Mouse (Mus musculus) erythroblast, adult 5-6 weeks (primary cell): ENCODE measurements around the gene Ppm1l. TPM values are rescaled to one million over a fixed set of nuclear protein-coding genes. Genes with fewer than 3 reads are reported as not detected.
A peak's percentile ranks its signal among the peaks of the same experiment; 100 is the strongest.

Experiments
- ATAC-seq: replicated peaks from 2 replicates; pipeline ENCODE4 v1.8.0; 2016; ENCODE audit warnings: moderate number of reproducible peaks, mild to moderate bottlenecking, moderate TSS enrichment, inconsistent platforms; ENCODE audit not compliant: poor library complexity, low FRiP score, severe bottlenecking
- total RNA-seq, 2 experiments: library from RNA; stranded (forward) in 1 of 2; stranded (reverse) in 1 of 2; fragments of 150-400 nt in 1 of 2; fragments of 200-764, 138-1000 nt in 1 of 2; gene quantifications; 2 replicates each; pipeline versions ENCODE4 v1.2.3 to v1.2.4; 2015 to 2017; ENCODE audit warnings: low replicate concordance in 2 of 2

The Ppm1l gene
- 4.8 and 11.5 TPM in 2 replicates for total RNA-seq (2015; ENCODE audit: low replicate concordance)
- total RNA-seq (2017; ENCODE audit: low replicate concordance), result 12.9 and 17.1 TPM in 2 replicates

DNA sequence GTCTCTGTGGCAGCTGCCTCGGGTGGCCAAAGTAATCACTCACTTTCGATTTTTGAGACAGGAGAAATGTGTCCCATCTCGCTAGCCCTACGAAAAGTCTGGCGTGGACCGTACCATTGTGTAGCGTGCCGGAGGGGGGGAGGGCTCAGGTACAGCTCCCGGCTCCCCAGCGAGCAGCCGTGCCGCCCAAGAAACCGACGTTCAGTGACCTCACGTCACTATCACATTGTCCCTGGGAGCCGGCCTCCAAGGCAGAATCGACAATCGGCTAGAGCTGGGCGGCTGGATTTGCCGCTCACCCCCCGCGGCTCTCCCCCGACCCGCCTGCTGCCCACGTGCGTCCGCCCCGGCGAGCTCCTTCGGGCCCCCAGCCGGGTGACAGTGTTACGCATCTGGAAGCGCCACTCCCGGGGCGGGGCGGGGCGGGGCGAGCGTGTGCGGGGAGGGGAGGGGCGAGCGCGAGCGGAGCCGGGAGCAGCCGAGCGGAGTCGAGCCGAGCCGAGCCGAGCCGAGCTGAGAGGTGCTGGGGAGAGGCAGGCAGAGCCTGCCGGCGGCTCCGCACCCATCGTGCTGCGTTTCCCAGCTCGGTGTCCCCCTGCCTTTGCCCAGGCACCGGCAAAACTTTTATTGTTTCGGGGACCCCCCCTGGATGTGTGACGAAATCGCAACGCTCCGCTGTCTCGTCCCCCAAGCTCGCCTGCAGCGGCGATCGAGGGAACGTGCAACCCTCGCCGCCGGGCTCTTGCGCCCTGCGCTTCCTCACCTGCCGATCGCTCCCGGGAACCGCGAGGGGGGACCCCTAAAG is at the start of gene Ppm1l:
Gene Ppm1l (plus strand): TSS at position 471 of the 805 bp plus-strand sequence.
- peak; percentile 74 for ATAC-seq

DNA sequence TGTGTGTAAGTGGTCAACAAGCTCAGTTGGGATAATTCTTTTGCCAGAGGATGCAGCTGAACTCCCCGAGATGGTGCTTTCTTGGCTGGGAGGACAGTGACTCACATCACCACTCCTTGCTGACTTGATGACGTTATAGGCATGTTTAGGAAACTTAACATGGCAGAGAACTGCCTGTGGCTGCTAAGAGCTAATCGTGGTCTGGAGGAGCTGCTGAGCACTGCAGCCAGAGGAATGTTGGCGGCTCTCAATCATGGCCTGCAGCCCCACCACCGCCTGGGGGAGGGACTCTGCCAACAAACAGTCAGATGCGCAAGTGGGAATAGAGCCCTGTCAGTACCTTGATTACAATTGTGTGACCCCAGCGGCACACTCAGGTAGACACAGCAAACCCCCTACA is 44.8 kb upstream of the Ppm1l start:
- no peak for ATAC-seq

DNA sequence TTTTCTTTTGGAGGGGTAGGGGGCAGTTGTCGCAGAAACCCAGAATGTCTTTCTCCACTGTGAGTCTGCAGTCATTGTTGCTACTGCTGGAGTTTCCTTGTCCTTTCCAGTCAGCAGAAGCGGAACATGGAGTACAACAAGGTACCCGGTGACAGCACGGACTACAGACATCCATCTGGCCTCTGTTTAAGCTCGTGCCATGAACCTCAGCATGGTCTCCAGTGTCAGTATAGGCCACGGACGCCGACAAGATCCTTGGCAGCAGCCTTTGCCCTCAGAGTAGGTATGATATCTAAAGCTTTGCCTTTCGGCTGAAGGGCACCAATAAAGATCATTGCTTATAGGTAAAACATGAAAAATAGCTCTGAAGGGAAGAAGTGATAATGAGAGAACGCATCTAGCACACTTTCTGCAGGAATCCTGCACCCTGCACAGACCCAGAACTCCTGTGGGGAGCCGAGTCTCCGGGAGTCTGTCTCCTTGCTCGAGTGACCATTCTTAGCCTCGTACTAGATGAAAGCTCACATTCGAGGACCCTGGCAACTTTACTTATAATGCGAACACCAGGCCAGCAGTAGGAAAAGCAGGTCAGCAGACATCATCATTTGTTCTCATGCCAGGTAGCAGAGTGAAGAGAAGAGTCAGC is 42.5 kb upstream of the Ppm1l start:
- ATAC-seq, result no peak

DNA sequence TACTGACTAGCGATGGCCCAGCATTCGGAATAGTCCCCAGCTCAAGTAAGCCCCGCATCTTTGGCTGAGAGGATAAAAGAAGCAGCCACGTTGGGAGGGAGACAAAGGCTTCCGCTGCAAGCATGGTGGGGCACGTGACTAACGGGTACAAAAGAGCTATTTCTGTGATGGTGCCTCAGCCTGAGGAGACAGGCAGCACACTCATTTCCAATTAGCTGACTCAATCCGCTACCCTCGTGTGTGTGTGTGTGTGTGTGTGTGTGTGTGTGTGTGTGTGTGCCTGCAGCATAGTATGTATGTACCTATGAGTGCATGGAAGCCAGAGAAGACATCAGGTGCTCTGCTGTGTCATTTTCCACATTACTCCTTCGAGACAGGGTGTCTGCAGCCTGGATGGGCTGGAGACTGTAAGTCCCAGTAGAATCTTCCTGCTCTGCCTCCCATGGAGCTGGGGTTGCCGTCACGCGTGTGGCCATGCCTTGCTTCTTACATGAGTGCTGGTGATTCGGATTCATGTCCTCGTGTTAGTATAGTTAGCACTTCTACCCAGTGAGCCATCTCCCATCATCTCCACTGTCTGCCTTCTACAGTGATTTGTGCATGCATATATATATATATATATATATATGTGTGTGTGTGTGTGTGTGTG is 41.9 kb upstream of the Ppm1l start:
- ATAC-seq, result no peak

DNA sequence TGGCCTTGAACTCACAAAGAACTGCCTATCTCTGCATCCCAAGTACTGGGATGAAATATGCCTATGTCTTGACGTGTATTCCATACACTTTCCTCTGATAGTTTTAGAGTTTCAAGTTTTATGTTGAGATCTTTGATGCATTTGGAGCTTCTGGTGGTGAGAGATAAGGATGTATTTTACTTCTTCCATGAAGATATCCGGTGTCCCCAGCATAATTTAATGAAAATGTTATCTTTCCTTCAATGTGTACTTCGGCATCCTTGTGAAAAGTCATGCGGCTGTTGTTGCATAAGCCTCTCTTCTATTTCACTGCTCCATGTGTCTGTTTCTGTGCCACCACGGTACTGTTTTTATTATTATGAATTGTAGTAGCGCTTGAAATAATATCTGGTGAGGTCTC is 38.0 kb upstream of the Ppm1l start:
- ATAC-seq, result no peak

DNA sequence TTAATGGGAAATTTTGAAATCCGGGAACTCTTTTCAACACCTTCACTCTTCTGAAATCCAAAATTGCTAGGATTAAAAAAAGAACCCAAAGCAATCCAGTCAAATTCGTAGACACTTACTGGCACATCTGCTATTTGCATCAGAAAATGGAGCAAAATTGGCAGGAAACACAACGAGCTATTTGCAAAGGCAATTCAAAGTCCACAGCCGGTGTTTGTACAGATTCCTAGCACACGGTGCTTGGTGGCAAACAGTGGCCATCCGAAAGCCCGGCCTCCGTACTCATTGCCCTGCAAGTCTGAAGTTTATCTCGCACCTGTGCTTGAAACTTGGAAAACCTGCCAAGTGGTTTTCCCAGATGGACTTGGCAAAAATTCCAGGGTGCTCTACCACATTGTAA is 34.3 kb upstream of the Ppm1l start:
- ATAC-seq, result no peak

DNA sequence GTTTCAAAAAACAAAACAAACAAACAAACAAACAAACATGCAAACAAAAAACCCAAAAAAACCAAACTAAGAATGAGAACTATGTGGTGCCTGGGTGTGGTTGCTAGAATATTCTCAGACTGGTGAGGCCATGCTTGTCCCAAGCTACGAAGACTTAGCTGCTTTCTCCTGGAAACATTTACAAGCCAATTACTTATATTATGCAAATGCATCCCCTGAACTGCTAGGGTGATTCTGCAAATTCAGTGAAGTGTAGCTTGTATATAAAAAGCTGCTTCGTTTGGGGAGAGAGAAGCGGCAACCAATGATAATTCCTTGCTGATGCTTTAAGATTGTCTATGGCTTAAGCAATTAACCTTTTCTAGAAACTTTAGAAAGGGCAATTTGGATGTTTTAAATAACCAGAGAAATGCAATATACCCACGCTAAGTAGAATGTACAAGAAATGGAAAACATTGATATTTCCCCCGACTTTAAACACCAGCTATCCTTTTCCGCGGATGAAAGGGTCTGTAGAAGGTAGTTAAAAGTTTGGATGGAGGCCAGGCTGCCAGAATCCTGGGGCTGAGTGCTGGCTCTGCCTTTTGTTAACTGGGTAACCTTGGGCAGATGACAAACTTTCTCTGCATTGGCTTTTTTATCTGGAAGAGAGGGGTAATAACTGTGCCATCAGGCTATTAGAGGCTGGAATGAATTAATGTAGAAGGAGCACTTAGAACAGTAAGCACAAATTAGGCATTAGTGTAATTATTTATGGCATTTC is 33.4 kb upstream of the Ppm1l start:
- ATAC-seq, result no peak

DNA sequence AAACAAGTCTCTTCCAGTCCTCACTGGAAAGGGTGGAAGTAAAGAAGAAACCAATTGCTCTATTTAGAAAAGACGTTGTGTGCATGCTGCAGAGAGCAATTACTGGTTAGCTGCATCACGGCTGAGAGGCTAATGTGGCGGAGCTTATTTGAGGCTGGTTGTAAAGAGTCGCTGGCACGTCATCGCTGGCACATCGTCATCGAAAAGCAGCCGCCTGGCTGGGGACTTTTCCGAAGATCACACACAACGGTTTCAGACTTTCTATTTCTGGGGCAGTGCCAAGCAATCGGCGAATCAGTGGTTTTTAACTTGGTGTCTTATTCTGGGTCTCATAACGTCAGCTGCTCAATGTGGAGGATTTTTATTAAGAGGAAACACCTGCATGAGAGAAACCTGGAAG is 26.8 kb upstream of the Ppm1l start:
- ATAC-seq, result no peak

DNA sequence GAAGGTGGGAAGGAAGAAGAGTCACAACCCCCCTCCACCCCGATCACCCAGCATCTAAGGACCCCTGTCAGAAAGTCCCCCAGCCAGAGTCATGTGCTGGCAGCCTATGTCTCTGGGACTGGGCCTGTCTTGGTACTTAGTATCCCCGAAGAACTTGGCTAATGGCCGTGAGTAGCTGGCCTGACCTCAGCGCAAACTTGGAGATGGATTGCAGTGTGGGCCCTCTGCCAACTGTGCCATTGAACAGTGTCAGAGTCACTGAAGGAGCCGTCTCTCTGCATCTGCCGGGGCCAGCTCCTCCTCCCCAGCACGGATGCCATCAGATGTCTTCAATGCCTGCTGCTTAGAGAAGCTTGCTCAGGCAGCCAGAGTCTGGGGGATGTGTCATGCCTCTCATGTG is 26.4 kb upstream of the Ppm1l start:
- no peak for ATAC-seq

DNA sequence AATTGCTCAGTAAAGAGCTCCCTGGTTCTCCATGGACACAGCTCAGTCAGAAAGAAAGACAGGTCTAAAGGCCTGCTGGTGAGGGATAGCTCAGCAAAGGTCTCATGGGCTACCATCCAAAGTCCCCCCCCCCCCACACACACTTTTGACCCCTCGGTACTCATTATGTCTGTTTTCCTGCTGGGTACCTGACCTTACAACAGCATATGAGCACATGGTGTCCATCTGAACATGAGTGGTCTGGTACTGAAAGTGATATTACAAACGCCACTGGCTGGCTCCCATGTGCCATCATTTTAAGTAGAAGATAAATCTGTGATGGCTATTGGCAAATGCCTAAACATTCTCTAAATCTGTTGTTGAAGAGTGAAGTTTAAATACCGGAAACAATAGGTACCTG is 25.8 kb upstream of the Ppm1l start:
- ATAC-seq, result no peak

DNA sequence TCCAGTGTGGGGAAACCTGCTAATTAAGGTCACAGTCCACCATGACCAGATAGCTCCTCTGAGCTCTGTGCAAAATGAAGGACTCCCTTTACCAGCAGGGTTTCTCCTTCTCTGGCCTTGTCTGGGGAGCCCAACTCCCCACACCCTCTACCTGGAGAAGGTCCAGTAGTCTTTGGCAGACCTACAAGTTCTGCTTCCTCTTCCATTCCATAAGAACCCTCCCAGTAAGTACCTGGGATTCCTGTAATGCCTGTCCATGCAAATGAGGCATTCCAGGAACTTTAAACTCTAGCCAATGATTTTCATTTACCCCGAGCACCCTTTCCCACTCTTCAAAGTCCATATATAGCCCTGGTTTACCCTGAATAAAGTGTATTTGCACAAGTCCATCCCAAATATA is 24.0 kb upstream of the Ppm1l start:
- ATAC-seq, result no peak

DNA sequence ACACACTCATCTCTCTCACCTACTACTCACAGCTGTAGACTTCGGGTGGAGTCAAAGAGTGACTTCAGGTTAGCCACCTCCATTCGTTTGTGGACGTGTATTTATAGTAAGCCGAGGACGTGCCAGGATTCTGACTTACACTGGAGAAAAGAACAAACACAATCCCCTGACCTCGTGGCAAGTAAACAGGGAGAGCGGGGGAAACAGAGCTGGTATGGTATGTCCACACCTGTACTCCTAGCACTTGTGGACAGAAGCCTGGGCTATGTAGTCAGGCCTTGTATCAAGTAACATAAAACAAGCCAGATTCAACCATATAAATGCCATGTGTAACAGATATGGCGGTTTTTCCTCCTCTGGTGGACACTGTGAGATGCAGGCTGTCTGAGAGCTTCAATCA is 20.4 kb upstream of the Ppm1l start:
- ATAC-seq, result no peak

DNA sequence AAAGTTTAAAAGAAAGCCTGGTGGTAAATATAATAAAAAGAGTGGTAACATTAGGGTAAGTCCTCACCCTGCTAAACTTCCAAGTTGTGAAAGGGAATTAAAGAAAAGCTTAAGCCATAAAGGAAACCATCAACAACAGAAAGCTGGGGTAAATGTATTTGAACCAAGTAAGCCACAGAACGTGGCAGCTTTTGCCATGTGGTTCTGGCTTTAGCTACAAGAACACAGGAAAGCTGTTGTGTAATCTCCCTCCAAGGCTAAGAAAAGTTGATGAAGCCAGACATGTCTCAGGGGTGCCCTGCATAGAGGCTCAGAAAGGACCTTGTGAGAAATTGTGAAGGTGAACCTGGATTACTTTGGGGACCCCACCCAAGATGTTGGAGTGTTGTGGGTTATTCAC is 16.5 kb upstream of the Ppm1l start:
- no peak for ATAC-seq

DNA sequence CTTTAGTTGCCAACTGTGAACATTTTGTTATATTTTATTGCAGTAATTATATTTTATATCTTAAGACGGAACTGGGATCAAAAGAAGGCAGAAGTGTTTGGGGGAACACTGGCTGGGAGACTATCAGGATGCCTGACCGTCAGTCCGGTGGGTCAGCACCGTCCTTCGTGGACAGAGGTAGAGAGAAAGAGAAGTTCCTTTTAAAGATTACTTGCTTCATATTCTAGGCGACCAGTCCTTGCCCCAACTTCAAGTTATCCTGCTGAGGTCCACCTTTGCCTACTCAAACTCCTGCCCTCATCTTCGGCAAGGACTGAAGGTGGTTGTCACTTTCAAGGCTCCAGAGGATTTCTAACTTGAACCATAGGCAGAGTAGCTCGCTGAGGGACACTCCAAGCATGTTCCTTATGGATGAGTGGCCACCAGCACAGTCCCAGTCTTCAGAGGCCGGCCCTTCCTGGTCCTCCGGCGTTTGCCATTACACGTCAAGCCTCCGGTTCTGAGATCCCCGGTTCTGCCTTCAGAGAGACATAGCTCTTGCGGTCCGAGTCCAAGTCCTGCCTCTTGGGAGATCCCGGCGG is 761 bp upstream of the Ppm1l start:
- ATAC-seq, result peak; percentile 3

DNA sequence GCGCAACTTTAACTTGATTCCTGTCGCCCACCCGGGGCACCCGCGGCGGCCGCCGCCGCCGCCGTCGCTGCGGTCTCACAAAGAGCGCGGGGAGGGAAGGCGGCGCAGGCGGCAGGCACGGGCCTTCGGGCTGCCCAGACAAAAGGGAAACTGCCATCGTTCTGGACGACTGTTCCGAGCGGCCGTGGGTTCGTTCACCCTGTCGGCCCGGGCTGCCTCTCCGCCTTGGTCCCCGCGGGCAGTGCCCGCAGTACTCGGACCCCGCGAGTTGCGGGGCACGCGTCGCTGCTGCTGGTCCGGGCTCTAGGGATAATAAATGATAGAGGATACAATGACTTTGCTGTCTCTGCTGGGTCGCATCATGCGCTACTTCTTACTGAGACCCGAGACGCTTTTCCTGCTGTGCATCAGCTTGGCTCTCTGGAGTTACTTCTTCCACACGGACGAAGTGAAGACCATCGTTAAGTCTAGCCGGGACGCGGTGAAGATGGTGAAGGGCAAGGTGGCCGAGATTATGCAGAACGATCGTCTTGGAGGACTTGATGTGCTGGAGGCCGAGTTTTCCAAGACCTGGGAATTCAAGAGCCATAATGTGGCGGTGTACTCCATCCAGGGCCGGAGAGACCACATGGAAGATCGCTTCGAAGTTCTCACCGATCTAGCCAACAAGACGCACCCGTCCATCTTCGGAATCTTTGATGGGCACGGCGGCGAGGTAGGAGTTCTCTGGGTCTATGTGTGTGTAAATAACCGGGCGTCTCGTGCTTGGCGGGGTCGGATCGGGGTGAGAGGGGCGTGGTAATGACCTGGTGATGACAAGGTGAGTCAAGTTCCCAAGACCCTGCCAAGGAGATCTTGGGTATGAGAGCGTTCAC is 827 bp downstream of the Ppm1l start:
- ATAC-seq, result peak; percentile 28; the same call in 1 of the 2 replicates

DNA sequence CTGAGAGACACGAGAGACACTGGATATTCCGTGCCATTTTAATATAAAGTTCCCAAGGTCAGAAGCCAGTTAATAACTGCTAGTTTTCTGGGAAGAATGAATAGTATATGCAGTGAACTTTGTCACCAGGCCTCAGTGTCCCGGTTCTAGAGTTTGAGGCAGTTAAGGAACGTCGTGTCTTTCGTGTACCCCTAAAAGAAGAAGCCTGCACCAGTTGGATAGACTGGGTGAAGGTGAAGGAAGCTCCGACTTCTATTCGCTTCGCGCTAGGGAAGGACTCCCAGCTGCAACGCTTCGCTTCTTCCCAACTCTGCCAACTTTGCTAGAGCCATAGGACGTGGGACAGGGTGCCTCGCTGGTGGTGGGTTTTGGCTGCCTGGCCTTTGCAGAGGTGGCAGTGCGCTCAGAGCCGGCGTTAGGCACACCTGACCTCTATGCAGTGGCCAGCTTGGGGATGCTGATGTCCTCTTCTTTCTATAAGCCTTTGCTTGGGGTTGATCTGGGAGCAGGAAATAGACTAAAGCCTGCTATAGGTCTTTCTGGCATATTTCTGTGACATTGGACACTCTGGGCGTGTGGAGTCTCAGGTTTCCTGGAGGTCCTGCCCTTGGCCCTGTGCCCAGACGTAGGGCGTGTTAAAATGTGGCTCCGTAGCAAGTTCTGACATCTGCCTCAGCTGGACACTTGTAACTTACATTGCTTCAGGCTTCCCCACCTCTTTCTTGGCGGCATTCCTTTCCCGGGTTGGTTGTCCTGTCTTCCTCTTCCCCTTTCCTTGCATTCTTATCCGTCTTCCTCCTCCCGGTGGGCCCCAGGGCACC is 1.7 kb downstream of the Ppm1l start:
- peak; percentile 53 for ATAC-seq

DNA sequence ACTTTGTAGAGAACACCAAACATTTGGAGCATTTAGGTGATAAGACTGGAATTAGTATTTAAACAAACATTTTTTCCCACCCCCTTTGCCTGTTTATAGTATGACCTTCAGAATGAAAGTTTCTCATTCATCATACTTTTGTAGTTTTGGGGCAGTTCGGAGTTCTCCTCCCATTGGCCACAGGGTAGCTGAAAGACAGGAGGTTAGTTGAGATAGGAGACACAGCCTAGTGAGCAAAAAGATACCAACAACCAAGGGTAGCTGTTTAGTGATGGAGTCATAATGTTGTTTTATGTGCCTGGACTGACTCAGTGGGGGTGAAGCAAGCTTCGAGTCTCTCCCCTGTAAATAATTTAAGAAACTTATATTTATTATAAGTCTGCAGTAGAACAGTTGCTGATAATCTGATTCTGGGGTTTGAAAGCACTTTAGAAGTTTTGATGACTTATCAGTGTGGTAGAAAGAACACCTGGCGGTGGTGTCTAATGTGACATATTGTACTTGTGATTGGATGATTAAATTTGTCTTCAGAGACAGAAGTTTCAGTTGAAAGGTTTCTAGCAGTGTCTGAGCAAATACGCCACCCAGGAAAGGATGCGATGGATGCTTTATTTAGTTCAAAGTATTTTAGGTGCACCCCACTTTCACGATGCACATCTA is 2.5 kb downstream of the Ppm1l start:
- ATAC-seq, result peak; percentile 51

DNA sequence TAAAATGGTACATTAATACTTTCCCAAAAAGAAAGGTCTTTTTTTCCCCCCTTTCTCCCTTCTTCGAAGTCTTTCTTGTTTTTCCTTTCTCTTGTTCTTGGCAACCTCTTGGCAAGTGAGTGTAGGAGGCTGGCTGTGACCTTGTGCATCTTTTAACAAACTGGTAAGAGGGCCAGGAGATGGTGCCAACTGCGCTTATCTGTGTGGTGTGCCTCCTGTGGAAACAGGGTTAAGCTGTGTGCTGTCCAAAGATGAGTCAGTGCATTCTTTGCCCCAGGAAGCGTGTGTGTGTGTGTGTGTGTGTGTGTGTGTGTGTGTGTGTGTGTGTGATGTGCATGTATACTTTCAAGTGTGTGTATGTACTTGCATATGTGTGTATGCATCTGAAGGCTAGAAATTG is 7.3 kb downstream of the Ppm1l start:
- peak; percentile 77 for ATAC-seq
